Mouse (Mus musculus): ENCODE data around the gene Gnl3l. TPM values are rescaled to one million over a fixed set of nuclear protein-coding genes. Genes with fewer than 3 reads are reported as not detected.

Gnl3l gene
- polyA plus RNA-seq, 1 experiment from 2014 or later = 31.6 TPM

DNA sequence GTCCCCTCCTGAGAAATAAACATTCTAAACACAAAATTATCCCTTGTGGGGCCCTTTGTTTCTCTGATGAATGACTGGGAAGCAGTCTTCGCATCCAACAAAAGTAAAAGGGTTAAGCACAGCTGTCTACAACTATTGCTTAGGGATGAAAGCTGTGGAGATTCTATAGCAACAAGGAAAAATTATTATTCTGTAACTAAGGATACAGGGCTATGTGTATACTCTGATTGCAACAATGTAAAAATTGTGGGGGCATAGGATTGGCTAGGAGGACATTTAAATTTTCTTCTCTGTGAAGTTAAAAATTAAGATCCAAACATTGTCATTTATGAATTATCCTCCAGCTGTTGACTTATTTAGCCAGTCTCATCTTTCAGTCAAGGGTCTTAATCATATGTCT is 61.1 kb downstream of the Gnl3l start:
- no peaks in the 10 kb centered on the region for H3K36me3 ChIP-seq
- H3K4me3 ChIP-seq = peak overlapping the region; percentile 33
- no peaks in the 10 kb centered on the region; the same call in 1 of the 2 replicates for H3K27me3 ChIP-seq
- no peaks in the 10 kb centered on the region for H3K9me3 ChIP-seq
- H3K4me1 ChIP-seq = no peaks in the 10 kb centered on the region
- H3K9ac ChIP-seq = no peak overlapping the region
- WGBS = 47% methylated on average over 1 of the region's 1 CpGs
- peak overlapping the region; percentile 52 for H3K4me2 ChIP-seq
- peak overlapping the region; percentile 80 for H3K27ac ChIP-seq
- no peak for ATAC-seq (ENCODE audit: insufficient number of reproducible peaks, insufficient read depth, low FRiP score, low TSS enrichment, low read depth)

DNA sequence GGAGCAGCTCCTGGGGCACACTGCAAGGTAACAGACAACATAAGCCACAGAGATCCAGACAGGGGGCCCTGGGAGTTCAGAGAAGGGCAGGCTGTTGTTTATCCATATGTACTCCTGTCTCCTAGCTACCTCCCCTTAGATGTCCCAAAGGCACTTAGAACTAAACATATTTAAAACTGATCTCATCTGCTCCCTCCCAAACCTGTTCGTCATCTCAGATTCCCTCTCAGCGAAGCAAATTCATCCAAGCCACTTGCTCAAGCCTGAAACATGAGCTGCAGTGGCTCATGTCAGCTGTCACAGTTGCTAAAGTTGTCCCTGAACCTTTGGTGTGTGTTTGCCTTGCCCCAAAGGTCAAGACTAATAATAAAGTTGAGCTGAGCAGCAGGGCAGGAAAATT is 61.7 kb downstream of the Gnl3l start:
- Histone ChIP-seq H3K4me2 (no peak overlapping the region), H3K27ac (no peak overlapping the region; the same call in 1 of the 2 replicates), H3K4me3 (no peak overlapping the region), H3K27me3 (no peaks in the 10 kb centered on the region; the same call in 1 of the 2 replicates), H3K4me1 (no peaks in the 10 kb centered on the region), H3K9me3 (no peaks in the 10 kb centered on the region), H3K36me3 (no peaks in the 10 kb centered on the region), H3K9ac (no peak overlapping the region)
- ATAC-seq (ENCODE audit: insufficient number of reproducible peaks, insufficient read depth, low FRiP score, low TSS enrichment, low read depth) = no peak
- WGBS = 17% methylated on average over 2 of the region's 2 CpGs

GRCm38 (mm10) chrX:150954721-150955120 is 62.4 kb downstream of the Gnl3l start:
- H3K4me1 ChIP-seq = no peaks in the 10 kb centered on the region
- H3K36me3 ChIP-seq = no peaks in the 10 kb centered on the region
- H3K9me3 ChIP-seq = no peaks in the 10 kb centered on the region
- no peak overlapping the region for H3K9ac ChIP-seq
- 72% methylated on average over 1 of the region's 1 CpGs for WGBS
- no peak overlapping the region for H3K27ac ChIP-seq
- no peak overlapping the region for H3K4me3 ChIP-seq
- no peak for ATAC-seq (ENCODE audit: insufficient number of reproducible peaks, insufficient read depth, low FRiP score, low TSS enrichment, low read depth)
- H3K27me3 ChIP-seq = no peaks in the 10 kb centered on the region; the same call in 1 of the 2 replicates
- no peak overlapping the region for H3K4me2 ChIP-seq

Other genes starting within 250 kb of the Gnl3l start
- gene Maged2, start 203.0 kb downstream of the Gnl3l start, polyA plus RNA-seq (2015; fragmentation: Nextera tagmentation; extraction: Ambion mirVana) = 490 and 523 TPM in 2 replicates
- gene Fgd1, start 28.8 kb upstream of the Gnl3l start, polyA plus RNA-seq (2015; fragmentation: Nextera tagmentation; extraction: Ambion mirVana) = 14.9 and 15.9 TPM in 2 replicates
- gene Tsr2, start 79.2 kb upstream of the Gnl3l start, polyA plus RNA-seq (2015; fragmentation: Nextera tagmentation; extraction: Ambion mirVana) = 35.9 and 42.4 TPM in 2 replicates
- 3.9 and 4.2 TPM in 2 replicates for gene Wnk3, start 180.8 kb upstream of the Gnl3l start, polyA plus RNA-seq (2015; fragmentation: Nextera tagmentation; extraction: Ambion mirVana)

Measured in embryonic facial prominence, embryonic 13.5 days (tissue).